In genomic region chr5:112597876-112598275, GRCm38 (mm10) we compare ENCODE assay signal across 8 mouse cellular contexts. TPM values are rescaled to one million over a fixed set of nuclear protein-coding genes. Genes with fewer than 3 reads are reported as not detected.
DNase-seq lines count a peak whose midpoint lies in the region.

No protein-coding gene starts in this region.

- DNase-seq in heart, adult 9 months (ENCODE audit: low spot score in 2 of 2): peak; percentile 8 to 17
- no peak for DNase-seq in heart, adult 8-10 months (ENCODE audit: low spot score)
- peak; percentile 47 for DNase-seq in adrenal gland, postnatal 14 days
- DNase-seq in cerebellum, postnatal 25 days: peak; percentile 98
- DNase-seq in kidney, postnatal 25 days: peak; percentile 75 to 91
- peak; percentile 62 for DNase-seq in right cerebral cortex, postnatal 4 days
- no peak for DNase-seq in thymus, postnatal 36 days
- no peak for DNase-seq in retina, postnatal 1 day

RNA-seq across cellular contexts. Expression of gene Sez6l, which starts 20.9 kb away (rescaled TPM):
- under 1 TPM; 0.08 to 0.22 (median 0.17) TPM for total RNA-seq in heart, adult 8-10 months (2022)
- 4.3 and 4.4 TPM in 2 replicates for total RNA-seq in adrenal gland, postnatal 14 days (2021)

Comparison
In these comparisons a context has a peak if more than half of its experiments do, and no peak if none do; other contexts are left out.
1. DNase-seq: peak in heart, adult 9 months (2 of 2), adrenal gland, postnatal 14 days (single experiment), cerebellum, postnatal 25 days (2 of 2), kidney, postnatal 25 days (2 of 2) and right cerebral cortex, postnatal 4 days (single experiment); none in heart, adult 8-10 months (single experiment), thymus, postnatal 36 days (0 of 2) and retina, postnatal 1 day (single experiment).